Mouse (Mus musculus) monocyte, adult 5-6 weeks (primary cell): Measurements from ENCODE around the gene Fat1. TPM values are rescaled to one million over a fixed set of nuclear protein-coding genes. Genes with fewer than 3 reads are reported as not detected.

Source experiments
- ATAC-seq: fragments of 153-309, 156-312 bp; replicated peaks from 2 replicates; pipeline ENCODE4 v1.8.0; 2017; ENCODE audit warnings: mild to moderate bottlenecking; ENCODE audit not compliant: low TSS enrichment, insufficient number of reproducible peaks, severe bottlenecking, poor library complexity, low FRiP score
- total RNA-seq: library from RNA; stranded (forward); fragments of 200-1000, 200-491, 200-594 nt; gene quantifications from 3 replicates; pipeline ENCODE4 v1.2.3, GENCODE M21; 2017

Gene Fat1
- total RNA-seq, 1 experiment from 2014 or later = 0.10 TPM

- no peak for ATAC-seq
These were observed 25.2 kb downstream of the Fat1 start for GRCm38 (mm10) chr8:44960455-44960854.

- ATAC-seq = no peak
These were observed 25.7 kb downstream of the Fat1 start for GRCm38 (mm10) chr8:44960906-44961305.

GRCm38 (mm10) chr8:44961492-44961891, 26.2 kb downstream of the Fat1 start:
- ATAC-seq = no peak

- ATAC-seq = no peak
These were observed 27.5 kb downstream of the Fat1 start for GRCm38 (mm10) chr8:44962572-44963231.

GRCm38 (mm10) chr8:44967521-44968039, 32.3 kb downstream of the Fat1 start:
- no peak for ATAC-seq

GRCm38 (mm10) chr8:44970093-44970492, 34.8 kb downstream of the Fat1 start:
- ATAC-seq = no peak

GRCm38 (mm10) chr8:44971346-44971745, 36.1 kb downstream of the Fat1 start:
- no peak for ATAC-seq

GRCm38 (mm10) chr8:44971964-44972363, 36.7 kb downstream of the Fat1 start:
- ATAC-seq = no peak

GRCm38 (mm10) chr8:44975113-44975512, 39.9 kb downstream of the Fat1 start:
- no peak for ATAC-seq

GRCm38 (mm10) chr8:44975654-44976053, 40.4 kb downstream of the Fat1 start:
- ATAC-seq = no peak

- no peak for ATAC-seq
These were observed 43.4 kb downstream of the Fat1 start for GRCm38 (mm10) chr8:44978622-44979021.

GRCm38 (mm10) chr8:44979245-44979644, 44.0 kb downstream of the Fat1 start:
- no peak for ATAC-seq

- no peak for ATAC-seq
These were observed 44.8 kb downstream of the Fat1 start for GRCm38 (mm10) chr8:44980030-44980429.

- no peak for ATAC-seq
These were observed 50.4 kb downstream of the Fat1 start for GRCm38 (mm10) chr8:44985326-44986288.

- no peak for ATAC-seq
These were observed 56.6 kb downstream of the Fat1 start for GRCm38 (mm10) chr8:44991700-44992487.

- no peak for ATAC-seq
These were observed 57.4 kb downstream of the Fat1 start for GRCm38 (mm10) chr8:44992664-44993063.

GRCm38 (mm10) chr8:44993376-44993775, 58.1 kb downstream of the Fat1 start:
- ATAC-seq = no peak

GRCm38 (mm10) chr8:44996493-44996892, 61.2 kb downstream of the Fat1 start:
- ATAC-seq = no peak

- no peak for ATAC-seq
These were observed 62.1 kb downstream of the Fat1 start for GRCm38 (mm10) chr8:44997321-44997720.
